Mouse (Mus musculus): ENCODE results near the gene Gnb1. TPM values are rescaled to one million over a fixed set of nuclear protein-coding genes. Genes with fewer than 3 reads are reported as not detected.

Gene Gnb1
- polyA plus RNA-seq, 1 experiment from 2014 or later, result 399 TPM

DNA sequence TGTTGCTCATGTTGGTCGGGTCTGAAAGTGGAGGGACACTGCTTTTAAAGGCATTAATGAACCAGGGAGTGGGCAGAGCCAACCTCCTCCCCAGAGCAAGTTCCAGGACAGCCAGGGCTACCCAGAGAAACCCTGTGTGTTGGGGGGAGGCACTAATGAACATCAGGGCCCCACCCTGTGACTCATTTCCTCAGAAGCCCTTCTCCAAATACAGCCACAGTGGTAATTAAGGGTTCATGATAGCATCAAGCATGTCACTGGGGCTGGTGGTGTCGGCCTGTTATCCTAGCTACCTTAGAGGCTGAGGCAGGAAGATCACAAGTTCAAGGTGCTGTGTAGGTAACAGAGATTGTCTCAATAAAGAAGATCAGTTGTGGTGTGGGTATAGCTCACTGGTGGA is 80.3 kb downstream of the Gnb1 start:
- no peak for ATAC-seq (ENCODE audit: insufficient number of reproducible peaks, low FRiP score, low TSS enrichment, low read depth)
- H3K27ac ChIP-seq, result no peak overlapping the region
- no peaks in the 10 kb centered on the region for H3K4me1 ChIP-seq
- no peaks in the 10 kb centered on the region for H3K9me3 ChIP-seq
- no peak overlapping the region for H3K4me3 ChIP-seq
- H3K4me2 ChIP-seq, result no peak overlapping the region
- 70% methylated on average over 2 of the region's 2 CpGs for WGBS
- H3K36me3 ChIP-seq, result 0 out of 2 replicates have a peak, but pooled peaks cover 6% of the 10 kb centered on the region
- no peaks in the 10 kb centered on the region for H3K27me3 ChIP-seq
- H3K9ac ChIP-seq, result no peak overlapping the region

DNA sequence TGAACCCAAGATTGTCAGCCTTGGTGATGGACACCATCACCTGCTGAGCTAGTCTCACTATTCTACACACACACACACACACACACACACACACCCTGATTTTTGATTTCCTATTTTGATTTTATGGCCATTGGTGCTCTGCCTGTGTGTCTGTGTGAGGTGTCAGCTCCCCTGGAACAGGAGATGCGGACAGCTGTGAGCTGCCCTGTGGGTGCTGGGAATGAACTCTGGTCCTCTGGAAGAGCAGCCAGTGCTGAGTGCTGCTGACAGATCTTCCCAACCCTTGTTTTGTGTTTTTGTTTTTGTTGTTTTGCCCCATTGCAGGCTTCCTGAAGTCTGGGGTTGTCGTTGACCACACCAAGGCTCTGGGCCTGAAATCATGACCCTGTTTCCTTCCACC is 82.0 kb downstream of the Gnb1 start:
- ATAC-seq (ENCODE audit: insufficient number of reproducible peaks, low FRiP score, low TSS enrichment, low read depth), result no peak
- no peak overlapping the region for H3K9ac ChIP-seq
- no peak overlapping the region for H3K4me2 ChIP-seq
- 88% methylated on average over 2 of the region's 2 CpGs for WGBS
- no peaks in the 10 kb centered on the region for H3K9me3 ChIP-seq
- no peak overlapping the region for H3K4me3 ChIP-seq
- peaks cover 22% of the 10 kb centered on the region for H3K36me3 ChIP-seq
- H3K4me1 ChIP-seq, result no peaks in the 10 kb centered on the region
- no peaks in the 10 kb centered on the region for H3K27me3 ChIP-seq
- H3K27ac ChIP-seq, result no peak overlapping the region

- peaks cover 30% of the 10 kb centered on the region for H3K36me3 ChIP-seq
These were observed 82.7 kb downstream of the Gnb1 start for GRCm38 (mm10) chr4:155573876-155574275.

GRCm38 (mm10) chr4:155574931-155575330 is 83.8 kb downstream of the Gnb1 start:
- WGBS, result 86% methylated on average over 11 of the region's 11 CpGs
- Histone ChIP-seq H3K4me1 (no peaks in the 10 kb centered on the region), H3K9ac (no peak overlapping the region), H3K27me3 (no peaks in the 10 kb centered on the region), H3K27ac (no peak overlapping the region), H3K9me3 (no peaks in the 10 kb centered on the region), H3K4me3 (no peak overlapping the region), H3K36me3 (peaks cover 40% of the 10 kb centered on the region), H3K4me2 (no peak overlapping the region)
- ATAC-seq (ENCODE audit: insufficient number of reproducible peaks, low FRiP score, low TSS enrichment, low read depth), result no peak

More at GRCm38 (mm10) chr4:155573876-155574275, 82.7 kb downstream of the Gnb1 start:
- Histone ChIP-seq H3K4me1 (no peaks in the 10 kb centered on the region), H3K9ac (no peak overlapping the region), H3K4me3 (no peak overlapping the region), H3K27ac (no peak overlapping the region), H3K9me3 (no peaks in the 10 kb centered on the region), H3K27me3 (no peaks in the 10 kb centered on the region), H3K4me2 (no peak overlapping the region)
- no peak for ATAC-seq (ENCODE audit: insufficient number of reproducible peaks, low FRiP score, low TSS enrichment, low read depth)
- 92% methylated on average over 9 of the region's 9 CpGs for WGBS

GRCm38 (mm10) chr4:155575521-155575920 is 84.4 kb downstream of the Gnb1 start:
- H3K4me3 ChIP-seq, result no peak overlapping the region
- ATAC-seq (ENCODE audit: insufficient number of reproducible peaks, low FRiP score, low TSS enrichment, low read depth), result no peak
- 89% methylated on average over 8 of the region's 8 CpGs for WGBS

DNA sequence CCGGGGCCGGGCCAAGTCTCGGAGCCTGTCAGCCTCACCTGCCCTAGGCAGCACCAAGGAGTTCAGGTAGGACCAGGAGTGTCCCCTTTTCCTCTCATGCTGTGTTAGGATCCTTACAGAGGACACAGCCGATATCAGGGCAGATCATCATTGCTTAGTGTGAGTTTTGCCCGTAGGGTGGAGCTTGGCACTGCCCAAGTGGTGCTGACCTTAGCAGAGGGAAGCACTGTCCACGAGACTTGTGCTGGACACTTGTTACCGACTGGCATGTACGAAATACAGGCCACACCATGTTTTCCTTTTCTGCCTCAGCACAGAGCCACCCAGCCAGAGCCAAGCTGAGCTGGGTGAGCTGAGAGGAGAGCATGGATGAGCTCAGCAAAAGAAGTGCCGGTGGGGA is 86.0 kb downstream of the Gnb1 start:
- H3K9ac ChIP-seq, result no peak overlapping the region
- ATAC-seq (ENCODE audit: insufficient number of reproducible peaks, low FRiP score, low TSS enrichment, low read depth), result no peak
- H3K36me3 ChIP-seq, result peaks cover 53% of the 10 kb centered on the region
- H3K4me2 ChIP-seq, result no peak overlapping the region
- H3K27me3 ChIP-seq, result no peaks in the 10 kb centered on the region
- H3K4me3 ChIP-seq, result no peak overlapping the region
- H3K4me1 ChIP-seq, result no peaks in the 10 kb centered on the region
- H3K9me3 ChIP-seq, result no peaks in the 10 kb centered on the region
- H3K27ac ChIP-seq, result no peak overlapping the region
- WGBS, result 94% methylated on average over 9 of the region's 9 CpGs

More at GRCm38 (mm10) chr4:155575521-155575920, 84.4 kb downstream of the Gnb1 start:
- Histone ChIP-seq H3K27ac (no peak overlapping the region), H3K9ac (no peak overlapping the region), H3K4me1 (no peaks in the 10 kb centered on the region), H3K27me3 (no peaks in the 10 kb centered on the region), H3K36me3 (peaks cover 44% of the 10 kb centered on the region), H3K4me2 (no peak overlapping the region), H3K9me3 (no peaks in the 10 kb centered on the region)

GRCm38 (mm10) chr4:155577741-155578140 is 86.6 kb downstream of the Gnb1 start:
- Histone ChIP-seq H3K4me2 (no peak overlapping the region), H3K27me3 (no peaks in the 10 kb centered on the region), H3K4me3 (no peak overlapping the region), H3K36me3 (peaks cover 59% of the 10 kb centered on the region), H3K27ac (no peak overlapping the region), H3K9ac (no peak overlapping the region), H3K9me3 (no peaks in the 10 kb centered on the region), H3K4me1 (no peaks in the 10 kb centered on the region)
- ATAC-seq (ENCODE audit: insufficient number of reproducible peaks, low FRiP score, low TSS enrichment, low read depth), result no peak
- WGBS, result 89% methylated on average over 5 of the region's 5 CpGs

DNA sequence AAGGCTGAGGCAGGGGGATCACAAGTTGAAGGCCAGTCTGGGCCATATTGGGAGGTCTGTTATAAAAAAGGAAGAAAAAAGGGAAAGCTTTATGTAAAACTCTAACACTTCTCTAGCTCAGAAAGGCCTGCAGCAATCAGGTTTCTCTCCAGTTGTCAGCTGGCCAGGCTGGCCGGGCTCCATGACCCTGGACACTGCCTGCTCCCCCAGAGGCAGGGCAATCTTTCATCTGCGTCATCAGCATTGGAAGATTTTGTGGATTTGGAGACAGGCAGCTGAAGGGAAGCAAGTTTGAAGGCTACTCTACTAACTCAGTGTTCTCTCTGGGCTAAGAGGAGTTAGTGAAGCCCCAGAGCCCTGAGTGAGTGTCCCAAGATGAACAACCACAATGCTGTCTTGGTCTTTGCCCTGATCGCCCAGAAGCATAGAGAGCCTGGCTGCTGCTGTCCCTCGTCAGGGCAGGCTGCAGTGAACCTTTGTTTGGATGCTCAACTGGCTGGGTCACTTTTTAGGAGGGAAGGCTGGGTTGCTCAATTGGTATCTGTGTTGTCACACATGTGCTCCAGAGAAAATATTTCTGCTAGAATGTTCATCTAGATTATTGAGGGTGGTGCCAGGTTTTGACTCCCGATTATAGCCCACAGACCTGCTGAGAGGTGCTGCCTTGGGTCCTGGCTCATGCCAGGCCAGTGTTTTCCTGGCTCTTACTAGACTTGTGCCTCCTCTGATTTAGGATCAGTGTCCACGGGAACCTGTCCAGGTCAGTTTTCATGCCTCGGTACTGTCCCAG is 87.4 kb downstream of the Gnb1 start:
- H3K4me3 ChIP-seq, result no peak overlapping the region
- no peak overlapping the region for H3K4me2 ChIP-seq
- no peaks in the 10 kb centered on the region for H3K27me3 ChIP-seq
- WGBS, result 87% methylated on average over 7 of the region's 7 CpGs
- ATAC-seq (ENCODE audit: insufficient number of reproducible peaks, low FRiP score, low TSS enrichment, low read depth), result no peak
- no peak overlapping the region for H3K27ac ChIP-seq
- no peaks in the 10 kb centered on the region for H3K9me3 ChIP-seq
- H3K9ac ChIP-seq, result no peak overlapping the region
- peaks cover 65% of the 10 kb centered on the region for H3K36me3 ChIP-seq
- H3K4me1 ChIP-seq, result no peaks in the 10 kb centered on the region

DNA sequence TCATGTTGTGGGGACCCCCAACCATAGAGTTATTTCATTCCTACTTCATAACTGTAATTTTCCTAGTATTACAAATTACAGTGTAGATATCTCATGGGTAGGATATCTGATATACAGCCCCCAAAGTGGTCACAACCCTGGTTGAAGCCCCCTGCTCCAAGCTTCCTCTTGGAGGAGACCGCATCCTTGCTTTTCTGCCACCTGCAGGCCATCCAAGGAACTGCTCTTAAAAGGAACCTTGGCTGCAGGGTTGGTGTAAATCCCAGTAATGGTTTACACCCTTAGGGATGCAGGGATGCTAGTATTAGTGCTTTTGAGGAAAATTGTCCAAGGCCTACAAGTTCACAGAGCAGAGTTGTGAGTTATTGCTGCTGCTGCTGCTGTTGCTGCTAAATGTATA is 89.3 kb downstream of the Gnb1 start:
- ATAC-seq (ENCODE audit: insufficient number of reproducible peaks, low FRiP score, low TSS enrichment, low read depth), result no peak
- H3K27ac ChIP-seq, result no peak overlapping the region
- peaks cover 83% of the 10 kb centered on the region for H3K36me3 ChIP-seq
- no peak overlapping the region for H3K9ac ChIP-seq
- H3K4me3 ChIP-seq, result no peak overlapping the region
- no peaks in the 10 kb centered on the region for H3K9me3 ChIP-seq
- no peaks in the 10 kb centered on the region for H3K27me3 ChIP-seq
- H3K4me1 ChIP-seq, result no peaks in the 10 kb centered on the region
- no peak overlapping the region for H3K4me2 ChIP-seq
- WGBS, result 37% methylated on average over 1 of the region's 1 CpGs

- H3K9me3 ChIP-seq, result no peaks in the 10 kb centered on the region
- no peaks in the 10 kb centered on the region for H3K4me1 ChIP-seq
- H3K9ac ChIP-seq, result no peak overlapping the region
- H3K36me3 ChIP-seq, result peaks cover 89% of the 10 kb centered on the region
- WGBS, result 92% methylated on average over 6 of the region's 6 CpGs
- H3K27me3 ChIP-seq, result no peaks in the 10 kb centered on the region
- no peak overlapping the region for H3K4me2 ChIP-seq
- H3K27ac ChIP-seq, result no peak overlapping the region; the same call in 1 of the 2 replicates
- no peak overlapping the region for H3K4me3 ChIP-seq
- ATAC-seq (ENCODE audit: insufficient number of reproducible peaks, low FRiP score, low TSS enrichment, low read depth), result no peak
These were observed 91.2 kb downstream of the Gnb1 start for GRCm38 (mm10) chr4:155582279-155582905.

DNA sequence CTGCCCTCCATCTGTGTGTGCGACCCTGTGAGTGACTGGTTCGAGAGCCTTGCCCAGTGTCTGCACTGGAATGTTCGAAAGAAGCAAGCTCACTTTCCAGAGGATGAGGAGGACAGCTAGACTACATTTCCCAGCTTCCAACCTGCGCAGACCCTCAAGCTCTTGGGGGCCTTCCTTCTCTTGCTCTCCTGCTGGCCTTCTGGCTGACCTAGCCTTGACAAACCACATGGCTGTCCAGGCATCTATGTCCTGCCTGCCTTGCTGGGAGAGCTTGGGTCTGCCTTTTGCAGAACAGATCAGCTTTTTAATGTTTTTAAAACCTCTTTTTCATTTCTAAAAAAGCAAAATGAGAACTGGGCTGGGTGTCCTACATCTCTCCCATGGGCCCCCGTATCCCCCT is 98.2 kb downstream of the Gnb1 start:
- no peak overlapping the region for H3K4me3 ChIP-seq
- no peak overlapping the region for H3K27ac ChIP-seq
- no peaks in the 10 kb centered on the region for H3K27me3 ChIP-seq
- H3K9ac ChIP-seq, result no peak overlapping the region
- 91% methylated on average over 5 of the region's 5 CpGs for WGBS
- H3K4me2 ChIP-seq, result no peak overlapping the region
- H3K36me3 ChIP-seq, result peaks cover 68% of the 10 kb centered on the region
- H3K4me1 ChIP-seq, result no peaks in the 10 kb centered on the region
- H3K9me3 ChIP-seq, result no peaks in the 10 kb centered on the region
- no peak for ATAC-seq (ENCODE audit: insufficient number of reproducible peaks, low FRiP score, low TSS enrichment, low read depth)

DNA sequence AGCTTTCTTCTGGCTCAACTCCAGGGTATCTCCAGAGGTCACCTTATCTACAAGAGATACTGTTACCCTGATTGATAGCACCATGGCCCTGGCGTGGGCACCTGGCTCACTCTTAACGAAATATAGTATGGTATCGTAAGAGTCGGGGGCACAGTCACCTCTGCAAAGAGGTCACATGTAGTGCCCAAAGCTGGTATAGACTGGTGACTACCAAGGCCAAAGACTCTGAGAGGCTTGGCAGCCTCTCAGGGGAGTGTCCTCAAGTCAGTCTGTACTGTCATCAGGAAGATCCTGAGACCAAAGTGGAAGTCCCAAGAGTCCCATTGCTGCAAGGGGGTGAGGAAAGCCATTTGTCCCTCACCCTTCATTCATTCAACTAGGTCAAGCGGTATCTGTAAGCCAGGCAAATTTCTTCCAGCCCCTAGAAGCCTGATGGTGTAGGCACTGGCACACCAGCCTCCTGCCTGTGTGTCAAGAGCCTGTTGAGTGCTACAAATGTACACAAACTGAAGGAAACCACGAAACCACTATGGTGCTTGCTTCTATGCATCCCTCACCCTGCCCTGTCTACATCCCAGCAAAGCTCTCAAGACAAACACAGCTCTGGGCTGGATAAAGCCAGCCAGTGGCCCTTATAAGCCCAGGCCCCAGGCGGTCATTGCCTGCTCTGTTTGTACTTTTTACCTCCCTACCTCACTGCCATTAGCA is 100.0 kb downstream of the Gnb1 start:
- Histone ChIP-seq H3K27ac (no peak overlapping the region), H3K4me2 (no peak overlapping the region), H3K9ac (no peak overlapping the region), H3K4me3 (no peak overlapping the region), H3K36me3 (peaks cover 50% of the 10 kb centered on the region), H3K27me3 (no peaks in the 10 kb centered on the region), H3K4me1 (no peaks in the 10 kb centered on the region), H3K9me3 (no peaks in the 10 kb centered on the region)
- 85% methylated on average over 7 of the region's 7 CpGs for WGBS
- ATAC-seq (ENCODE audit: insufficient number of reproducible peaks, low FRiP score, low TSS enrichment, low read depth), result no peak
